Mouse (Mus musculus) cerebellum, postnatal 36 days (tissue): ENCODE measurements at regions not wholly inside any gene's neighbourhood (a gene's known extent, or its start where the extent isn't known, plus 50 kb on each side); places are given as distances from the start of the nearest gene placed in this dataset.

Experiments used
- DNase-seq, 2 experiments: peaks; one replicate each; pipeline ENCODE4 v3.0.0; 2021 to 2022; ENCODE audit warnings: mixed read lengths in 2 of 2

DNA sequence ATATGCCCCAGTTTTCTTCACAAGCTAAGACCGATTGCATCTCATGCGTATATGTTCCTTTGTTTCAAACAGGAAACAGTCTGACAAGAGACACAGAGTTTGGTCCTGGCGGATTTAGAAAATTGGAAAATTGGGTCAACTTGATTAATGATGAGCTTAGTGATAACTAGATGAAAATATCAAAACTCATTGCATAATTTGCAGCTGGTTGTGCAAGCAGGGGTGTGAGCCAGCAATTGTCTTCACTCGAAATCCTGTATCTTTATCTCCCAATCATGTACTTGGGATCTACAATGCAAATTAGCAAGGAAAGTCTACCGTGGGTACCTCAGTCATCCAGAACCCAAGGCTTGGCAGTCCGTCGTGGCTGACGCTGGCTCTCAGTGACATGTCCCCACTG lies 128.9 kb upstream of the N6amt1 start:
- no peak for DNase-seq

DNA sequence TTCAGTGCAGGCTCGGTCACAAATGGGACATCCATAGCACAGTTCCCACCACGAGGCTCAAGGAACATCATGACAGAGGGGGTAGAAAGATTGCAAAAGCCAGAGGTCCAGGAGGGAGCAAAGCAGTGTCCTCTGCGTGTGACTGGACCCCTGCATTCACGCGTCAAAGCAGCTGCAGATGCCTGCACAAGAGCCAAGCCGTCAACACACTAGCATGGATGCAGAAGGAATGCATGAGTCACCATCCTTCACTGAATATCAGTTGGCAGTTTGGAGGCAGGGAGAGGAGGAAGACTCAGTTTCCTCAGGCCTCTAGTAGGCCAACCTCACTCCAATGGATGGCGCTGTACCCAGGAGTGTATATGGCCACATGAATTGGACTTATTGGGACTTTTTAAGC lies 130.0 kb upstream of the N6amt1 start:
- no peak for DNase-seq

DNA sequence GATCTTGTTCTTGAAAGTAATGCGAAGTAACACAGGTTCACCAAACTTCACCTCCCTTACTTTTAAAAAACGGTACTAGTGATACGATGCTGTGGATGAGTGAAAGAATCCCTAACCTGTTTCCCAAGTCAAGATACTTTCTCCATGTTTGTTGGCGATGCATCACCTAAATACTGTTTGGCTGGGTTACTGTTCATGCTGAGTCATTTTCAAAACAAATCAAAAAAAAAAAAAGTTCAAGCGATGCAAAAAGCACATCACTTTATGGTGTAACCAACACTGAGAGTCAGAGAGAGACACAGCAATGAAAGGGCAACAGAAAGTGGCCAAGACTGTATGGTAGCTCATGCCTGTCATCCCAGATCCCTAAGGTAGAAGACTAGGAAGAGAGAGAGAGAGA lies 133.4 kb upstream of the N6amt1 start:
- no peak for DNase-seq

DNA sequence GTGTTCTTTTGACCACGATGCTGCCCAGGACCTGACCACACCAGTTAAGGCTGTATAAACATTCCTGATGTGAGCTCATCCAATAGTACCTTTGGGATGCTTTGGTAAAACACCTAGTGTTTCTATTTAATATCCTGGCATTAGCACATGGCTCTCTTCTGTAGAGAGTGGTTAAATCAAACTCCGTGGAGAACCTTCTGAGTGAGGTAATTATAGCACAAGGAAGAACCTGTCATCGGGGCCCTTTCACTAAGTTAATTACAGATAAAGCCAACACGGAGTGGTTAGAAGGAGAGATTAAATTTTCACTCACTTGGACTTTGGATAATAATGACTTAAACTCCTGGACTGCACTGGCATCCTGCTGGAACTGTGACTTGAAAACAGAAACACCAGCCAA lies 133.8 kb upstream of the N6amt1 start:
- DNase-seq, result no peak

DNA sequence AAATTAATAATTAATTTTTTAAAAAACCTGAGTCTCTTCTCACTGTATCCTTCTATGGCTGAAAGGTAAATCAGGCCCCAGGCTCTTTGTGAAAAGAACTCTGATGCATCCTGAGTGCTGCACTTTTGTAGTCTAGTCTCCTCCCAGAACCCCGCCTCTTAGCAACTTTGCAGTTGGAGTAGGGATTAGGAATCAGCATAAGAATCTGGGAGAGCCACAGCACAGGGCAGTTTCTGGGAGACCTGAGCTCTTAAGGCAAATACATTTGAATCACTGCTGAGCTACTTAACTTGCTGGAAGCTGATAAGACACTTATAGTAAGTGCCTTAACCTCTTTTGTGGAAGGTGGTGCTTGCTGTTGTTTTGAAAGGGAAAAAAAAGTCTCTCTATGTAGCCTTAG lies 146.1 kb upstream of the N6amt1 start:
- DNase-seq, result no peak

DNA sequence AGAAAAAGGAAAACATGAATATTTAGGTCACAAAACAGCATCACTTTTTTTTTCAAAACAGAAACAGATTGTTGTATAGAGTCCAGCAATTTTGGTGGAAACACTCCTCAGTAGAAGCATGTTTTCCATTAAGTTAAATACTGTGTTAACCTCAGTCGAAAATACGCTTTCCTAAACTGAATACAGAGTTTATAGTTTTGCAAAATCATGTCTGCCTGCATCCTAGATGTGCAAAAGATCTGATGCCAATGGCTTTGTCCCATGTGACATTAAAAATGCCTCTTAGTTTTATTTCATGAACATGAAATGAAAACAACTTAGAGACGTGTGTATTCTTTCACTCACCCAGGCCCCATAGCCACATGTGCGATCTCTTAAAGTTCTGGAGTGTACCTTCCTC lies 163.5 kb upstream of the N6amt1 start:
- DNase-seq, result no peak

DNA sequence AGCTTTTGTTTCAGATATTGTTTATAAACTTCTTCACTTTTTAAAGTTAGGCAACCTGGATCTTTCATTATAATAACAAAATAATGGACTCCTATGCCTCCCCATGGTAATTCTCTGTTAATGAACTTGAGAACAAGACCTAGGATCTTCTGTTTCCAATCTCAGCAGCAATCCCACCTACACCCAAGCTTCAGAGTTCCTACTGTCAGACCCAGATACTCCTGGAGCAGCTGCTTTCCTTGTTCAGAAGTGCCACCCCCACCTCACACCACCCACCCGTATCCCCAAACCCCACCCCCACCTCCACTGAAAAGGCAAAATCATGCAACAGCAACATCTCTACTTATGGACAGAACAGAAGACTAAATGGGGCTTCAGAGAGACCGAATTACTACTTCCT lies 165.2 kb upstream of the N6amt1 start:
- DNase-seq, result no peak

DNA sequence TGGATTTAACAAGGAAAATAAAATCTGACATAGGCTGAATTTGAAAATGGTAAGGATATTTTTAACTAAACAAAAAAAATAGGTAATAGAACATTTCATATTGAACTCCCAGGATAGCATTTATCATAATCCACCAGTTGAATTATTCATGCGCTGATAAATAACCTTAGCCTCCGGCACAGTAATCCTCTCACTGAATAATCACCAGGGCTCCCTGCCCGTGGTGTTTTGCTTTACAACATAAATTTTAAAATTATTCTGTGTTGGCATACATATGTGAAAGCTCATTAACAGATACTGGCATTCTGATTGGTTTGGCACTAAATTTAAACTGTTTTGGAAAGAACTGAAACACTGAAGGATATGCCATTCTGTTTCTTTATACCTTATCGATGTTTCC lies 181.6 kb upstream of the N6amt1 start:
- DNase-seq, result no peak

DNA sequence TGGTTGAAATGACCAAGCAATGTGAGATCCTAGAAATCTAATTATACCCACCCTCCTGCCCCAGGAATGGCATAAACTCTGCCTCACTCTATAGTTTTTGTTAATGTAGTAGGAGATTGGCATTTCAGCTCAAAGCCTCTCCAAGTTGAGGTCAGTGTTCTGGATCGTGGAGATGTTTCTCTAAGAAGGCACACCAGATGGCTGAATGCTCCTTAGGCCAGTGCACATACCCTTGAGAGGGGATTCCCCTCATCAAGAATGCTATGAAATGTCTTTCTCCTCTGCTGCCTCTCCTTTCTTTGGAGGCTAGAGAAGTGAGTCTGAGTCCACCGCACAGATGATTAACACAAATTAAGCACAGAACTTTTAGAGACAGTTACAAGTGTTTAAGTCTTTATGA lies 214.7 kb upstream of the N6amt1 start:
- no peak for DNase-seq

DNA sequence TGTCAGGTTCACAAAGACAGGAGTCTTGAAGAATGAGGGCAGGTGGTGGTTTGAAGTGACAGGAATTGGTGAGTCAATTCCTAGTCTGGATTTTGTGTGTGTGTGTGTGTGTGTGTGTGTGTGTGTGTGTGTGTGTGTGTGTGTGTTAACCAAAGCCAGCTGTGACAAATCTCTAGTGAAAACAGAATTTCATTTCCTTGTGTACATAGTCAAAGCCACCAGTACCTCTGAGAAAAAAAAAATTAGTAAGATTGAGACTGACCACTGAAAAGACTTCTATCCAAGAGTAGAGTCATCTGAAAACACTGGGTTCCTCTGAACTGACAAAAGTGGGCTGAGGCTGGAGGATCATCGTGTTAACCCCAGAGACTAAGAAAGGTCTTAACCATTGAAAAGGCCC lies 217.5 kb upstream of the N6amt1 start:
- DNase-seq, result no peak

DNA sequence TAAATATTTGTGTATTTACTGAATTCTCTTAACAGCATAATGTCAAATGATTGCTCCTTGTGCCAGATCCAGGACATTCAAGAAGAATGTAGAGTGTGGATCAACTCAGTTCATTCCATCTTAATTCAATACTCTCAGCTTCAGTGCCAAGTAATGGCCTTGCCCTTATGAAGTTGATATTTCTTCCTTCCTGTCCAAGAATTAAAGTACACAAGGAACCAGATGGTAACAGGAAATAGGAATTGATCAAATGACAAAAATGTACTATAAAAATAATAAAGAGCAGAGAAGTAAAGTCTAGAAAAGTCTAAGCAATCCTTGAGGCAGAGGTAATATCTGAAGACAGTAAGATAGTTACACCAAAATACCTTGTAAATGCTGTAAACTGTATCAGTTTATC lies 219.5 kb upstream of the N6amt1 start:
- DNase-seq, result no peak

DNA sequence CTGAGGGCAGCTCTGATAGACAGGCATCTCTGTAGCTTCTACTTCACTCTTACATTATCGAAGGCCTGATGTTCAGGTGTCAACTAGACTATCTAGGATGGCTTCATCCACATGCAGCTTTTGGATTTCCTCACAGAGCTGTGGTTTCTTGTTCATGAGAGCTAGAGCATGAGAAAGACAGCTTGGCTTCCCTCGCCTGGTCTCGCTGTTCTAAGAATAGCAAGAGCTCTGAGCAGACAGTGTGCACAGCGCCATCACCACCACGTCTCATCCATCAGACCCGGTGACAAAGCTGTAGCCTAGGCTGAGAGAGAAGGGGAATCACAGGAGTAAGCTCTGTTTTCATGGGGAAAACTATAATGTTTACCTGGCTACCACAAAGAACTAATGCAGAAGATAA lies 220.1 kb upstream of the N6amt1 start:
- DNase-seq, result no peak

DNA sequence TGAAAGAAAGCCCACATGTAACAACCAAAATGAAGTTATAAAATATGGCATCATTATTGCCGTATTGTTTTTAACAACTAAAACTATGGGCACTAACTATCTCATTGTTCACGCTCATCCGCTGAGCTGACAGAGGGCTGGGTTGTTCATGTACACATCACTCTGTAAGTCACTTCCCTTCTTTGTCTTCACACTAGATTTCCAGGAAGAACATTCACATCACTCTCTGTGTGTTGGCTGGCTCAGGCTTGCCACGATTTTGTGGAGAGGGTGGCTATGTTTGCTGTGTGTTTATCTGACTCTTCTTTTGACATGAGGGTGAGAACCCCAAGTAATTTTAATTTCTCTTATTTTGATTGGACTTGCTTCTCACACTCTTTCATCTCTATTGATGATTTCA lies 221.9 kb upstream of the N6amt1 start:
- no peak for DNase-seq

DNA sequence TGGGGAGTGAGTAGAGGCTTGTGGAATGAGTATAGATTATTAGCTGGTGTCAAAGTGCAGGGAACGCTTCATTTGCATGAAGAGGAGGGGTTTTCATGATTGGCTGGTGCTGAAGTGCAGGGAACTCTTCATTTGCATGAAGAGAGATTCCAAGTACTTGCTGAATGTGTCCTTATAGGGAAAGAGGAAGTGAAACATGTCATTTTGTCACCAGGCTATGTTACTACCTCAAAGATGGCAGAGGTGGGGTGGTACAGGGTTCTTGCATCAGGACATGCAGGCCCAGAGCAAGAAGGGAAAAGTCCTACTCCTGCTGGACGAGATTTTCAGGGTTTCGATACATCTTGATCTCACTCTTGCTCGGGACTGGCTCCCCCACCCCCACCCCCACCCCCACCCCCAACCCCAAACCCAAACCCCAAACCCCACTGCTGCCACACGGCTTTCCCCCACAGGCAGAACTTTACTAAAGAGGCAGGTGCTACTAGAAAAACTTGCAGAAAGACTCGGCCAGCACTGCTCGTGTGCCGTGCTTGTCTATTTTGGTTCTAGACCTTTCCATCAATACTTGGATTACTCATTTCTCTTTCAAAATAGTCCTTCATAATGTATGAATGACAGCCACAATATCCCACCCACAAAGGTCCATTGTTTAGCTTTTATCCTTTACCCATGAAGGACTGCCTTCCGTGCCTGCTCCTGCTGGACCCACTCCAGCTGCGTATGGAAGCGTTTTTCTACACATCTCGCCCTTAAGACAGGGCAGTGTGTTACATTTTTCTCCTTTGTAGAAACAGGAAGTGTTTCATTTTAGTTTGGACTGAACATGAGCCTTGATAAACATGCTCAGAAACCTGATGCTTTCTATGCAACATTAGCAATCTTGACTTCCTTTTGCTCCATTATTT lies 223.0 kb upstream of the N6amt1 start:
- no peak for DNase-seq

DNA sequence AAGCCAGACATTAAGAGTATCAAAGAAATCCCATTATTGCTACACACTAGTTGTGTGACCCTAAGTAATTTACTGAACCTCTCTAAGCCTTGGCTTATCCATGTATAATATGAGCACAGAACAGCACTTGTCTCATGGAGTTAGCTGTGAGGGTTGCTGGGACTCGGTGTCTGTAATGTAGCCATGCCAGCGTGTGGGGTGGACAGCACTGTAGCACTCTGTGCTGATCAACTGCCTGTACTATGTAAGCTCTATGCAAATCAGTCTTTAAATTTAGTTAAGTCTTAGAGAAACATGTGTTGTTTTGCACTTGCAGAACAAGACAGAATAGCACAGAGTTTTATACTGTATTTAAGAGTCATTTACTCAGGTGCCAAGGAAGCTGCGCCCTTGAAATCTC lies 225.0 kb upstream of the N6amt1 start:
- DNase-seq, result no peak

DNA sequence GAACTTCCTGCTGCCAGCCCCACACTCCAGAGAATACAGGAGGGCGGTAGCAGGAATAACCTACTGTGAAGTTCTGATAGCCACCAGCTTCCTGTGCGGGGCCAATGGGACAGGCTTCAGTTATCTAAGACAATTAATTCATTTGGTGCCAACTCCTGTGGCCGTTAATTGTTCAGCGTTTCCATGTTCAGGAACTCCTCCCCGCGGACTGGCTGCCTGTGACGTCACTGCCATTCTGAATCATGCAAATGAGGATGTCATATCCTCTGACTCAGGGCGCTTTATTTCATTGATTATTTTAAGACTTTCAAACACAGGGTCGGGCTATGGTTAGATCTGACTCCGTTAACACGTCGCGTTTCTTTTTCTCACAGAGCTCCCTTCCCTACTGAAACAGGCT lies 225.8 kb upstream of the N6amt1 start:
- DNase-seq, result no peak

DNA sequence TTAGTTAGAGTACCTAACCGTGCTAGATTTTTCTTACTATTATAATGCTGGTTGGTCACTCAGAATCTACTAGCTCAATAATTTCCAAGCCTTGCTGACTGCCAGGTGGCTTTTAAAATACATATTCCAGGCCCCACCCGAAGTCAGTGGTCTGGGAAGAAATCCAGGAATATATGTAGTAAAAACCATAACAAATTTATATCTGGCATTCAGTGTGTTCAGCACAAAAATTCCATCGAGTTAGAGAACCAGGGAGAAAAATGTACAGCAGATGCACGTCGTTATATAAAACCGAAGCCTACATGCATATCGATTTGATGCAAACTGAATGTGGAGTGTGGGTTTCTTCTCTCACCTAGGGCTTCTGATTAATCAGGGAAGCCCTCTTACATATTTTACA lies 229.5 kb upstream of the N6amt1 start:
- no peak for DNase-seq

DNA sequence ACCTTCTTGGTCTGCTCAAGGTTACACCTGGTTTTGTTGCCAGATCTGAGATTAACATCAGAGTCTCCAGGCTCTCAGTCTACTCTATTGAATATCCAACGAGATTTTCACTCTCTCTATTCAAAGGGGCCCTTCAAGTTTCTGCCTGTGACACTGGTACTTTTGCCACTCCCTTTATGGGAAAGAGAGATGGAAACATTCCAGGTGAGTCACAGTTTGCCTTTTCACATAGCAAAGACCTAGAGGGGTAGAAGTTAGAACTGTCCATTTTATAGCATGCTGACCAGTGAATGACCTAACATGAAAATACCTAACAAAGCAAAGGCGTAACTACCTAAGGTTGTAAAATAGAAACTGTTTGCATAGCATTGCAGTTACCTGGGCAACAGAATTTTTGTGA lies 250.4 kb upstream of the N6amt1 start:
- no peak for DNase-seq

DNA sequence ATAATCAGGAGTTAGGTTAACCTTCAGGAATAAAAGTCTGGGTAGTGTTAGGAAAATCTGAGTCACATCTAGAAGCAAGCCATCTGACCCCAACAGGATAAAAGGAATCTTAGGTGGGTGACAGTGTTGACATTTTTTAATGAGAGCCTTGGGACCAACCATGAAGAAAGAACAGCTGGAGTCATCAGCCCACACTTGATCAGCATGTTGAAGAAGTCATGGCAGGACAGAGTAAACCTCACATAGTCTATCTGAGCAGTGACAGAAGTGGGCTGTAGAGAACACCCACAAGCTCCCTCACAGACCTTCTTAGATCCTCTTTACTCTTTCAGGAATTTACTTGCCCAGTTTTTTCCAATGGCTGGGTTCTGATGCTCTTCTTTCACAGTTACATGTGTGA lies 251.9 kb upstream of the N6amt1 start:
- no peak for DNase-seq

DNA sequence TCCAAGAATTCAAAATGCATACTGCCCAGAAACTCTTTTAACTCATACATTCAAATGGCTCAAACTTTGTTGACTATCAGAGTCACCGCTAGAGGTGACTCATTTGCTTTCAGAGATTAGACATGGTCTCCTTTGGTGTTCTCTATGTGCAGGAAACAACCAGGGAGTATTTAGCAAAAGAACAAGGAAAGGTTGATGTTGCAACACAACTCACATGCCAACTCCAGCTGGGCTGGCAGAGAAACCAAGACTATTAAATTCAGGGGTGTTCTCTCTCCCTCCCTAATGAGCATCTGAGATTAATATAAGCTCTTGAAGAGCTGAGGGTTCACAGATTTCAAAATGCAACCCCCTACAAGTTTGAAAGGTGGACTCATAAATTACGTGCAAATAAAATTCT lies 262.0 kb upstream of the N6amt1 start:
- no peak for DNase-seq

DNA sequence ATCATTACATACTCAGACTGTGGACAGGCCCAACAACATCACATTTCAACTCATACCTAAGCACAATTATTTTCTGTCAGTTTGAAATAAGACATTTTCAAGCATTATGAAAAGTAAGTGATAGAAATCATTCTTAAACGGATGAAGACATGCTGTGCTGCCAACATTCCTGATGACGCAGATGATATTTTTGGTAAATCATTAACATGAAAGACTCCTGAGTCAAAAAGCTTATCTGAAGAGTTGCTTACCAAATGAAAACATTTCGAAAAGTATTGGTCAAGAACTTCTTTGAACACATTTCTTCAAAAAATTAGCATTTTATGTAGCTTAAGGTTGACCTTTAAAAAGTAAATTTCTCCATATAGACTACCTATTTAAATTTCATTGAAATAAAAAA lies 264.7 kb upstream of the N6amt1 start:
- DNase-seq, result no peak

DNA sequence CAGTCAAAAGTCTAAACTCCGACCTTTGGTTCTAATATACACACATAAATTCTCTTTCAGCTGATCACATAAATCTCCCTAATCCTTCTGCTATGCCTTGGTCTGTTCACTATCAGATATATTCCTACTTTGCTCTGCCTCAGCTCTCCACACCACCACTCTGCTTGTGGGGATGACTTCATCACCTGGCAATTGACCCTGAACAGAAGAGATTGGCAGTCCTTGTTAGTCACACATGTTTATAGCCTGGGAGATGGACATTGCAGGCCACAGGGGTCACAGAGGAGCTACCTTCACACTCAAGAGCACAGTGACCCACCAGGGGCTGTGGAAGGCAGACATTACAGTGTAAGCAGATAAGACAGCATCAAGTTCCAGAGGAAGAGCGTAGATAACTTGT lies 270.5 kb upstream of the N6amt1 start:
- no peak for DNase-seq

DNA sequence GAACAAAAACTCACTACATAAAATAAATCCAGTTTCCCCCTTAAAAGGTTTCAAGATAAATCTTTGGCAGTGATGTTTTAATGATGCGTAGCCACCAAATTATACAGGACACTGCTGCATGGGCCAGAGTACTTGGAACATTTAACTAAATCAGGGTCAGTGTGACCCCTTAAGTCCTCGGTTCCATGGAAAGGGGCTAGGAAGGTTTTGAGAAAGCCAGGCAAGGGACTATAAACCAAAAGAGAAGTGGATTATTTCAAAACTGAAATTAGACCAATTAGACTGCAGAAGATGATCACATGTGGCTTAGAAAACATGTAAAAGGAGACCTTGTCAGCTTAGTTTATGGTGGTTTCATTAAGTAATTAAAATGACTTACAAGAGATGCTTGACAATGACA lies 276.6 kb upstream of the N6amt1 start:
- DNase-seq, result no peak

DNA sequence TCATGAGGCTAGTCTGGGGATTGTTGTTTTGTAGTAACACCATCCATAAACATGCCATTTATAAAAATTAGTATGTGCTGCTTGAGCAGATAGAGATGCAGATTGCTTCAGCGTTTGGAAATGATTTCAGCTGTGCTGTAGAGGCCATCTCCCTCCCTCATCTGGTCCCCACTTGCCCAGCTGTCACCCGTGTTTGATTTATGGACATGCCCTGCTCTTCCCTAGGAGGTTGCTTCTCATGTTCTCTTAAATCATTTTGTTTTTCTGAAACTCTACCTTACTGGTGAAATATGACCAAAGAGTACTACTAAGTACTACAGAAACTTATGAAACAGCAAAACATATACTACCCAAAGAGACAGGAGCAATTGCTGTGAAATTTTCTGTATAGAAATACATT lies 284.7 kb upstream of the N6amt1 start:
- DNase-seq, result no peak

DNA sequence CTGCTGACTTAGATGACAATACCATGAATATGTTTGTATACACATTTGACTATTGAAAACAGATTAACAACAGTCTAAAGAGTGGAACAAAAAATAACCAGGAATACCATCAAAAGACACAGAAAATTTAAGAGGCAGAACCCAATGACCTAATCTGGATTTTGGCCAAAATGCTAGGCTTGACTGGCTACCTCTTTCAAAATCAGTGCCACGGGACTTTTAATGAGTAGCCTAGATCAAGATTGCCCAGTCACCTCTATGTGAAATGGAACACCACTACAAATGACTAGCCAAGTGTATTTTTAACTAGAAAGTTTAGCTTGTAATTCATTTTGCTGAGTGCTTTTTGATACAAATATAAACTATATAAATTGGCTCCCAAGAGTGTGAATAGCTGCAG lies 286.0 kb upstream of the N6amt1 start:
- no peak for DNase-seq
